Mouse (Mus musculus) intestine, embryonic 16.5 days (tissue): Measurements from ENCODE around the gene Nt5dc2. TPM values are rescaled to one million over a fixed set of nuclear protein-coding genes. Genes with fewer than 3 reads are reported as not detected.

Experiments
- ATAC-seq: fragments of 200-750 bp; cut with Nextera tagmentation; 2 replicates; pipeline ENCODE4 v1.8.0; 2017; ENCODE audit warnings: moderate TSS enrichment, moderate library complexity
- H3K27ac ChIP-seq: fragments of 300-500 bp; sonication (generic); 2 replicates; pipeline ENCODE4 v1.5.1; 2014; ENCODE audit warnings: mild to moderate bottlenecking, low read length
- H3K27me3 ChIP-seq: fragments of 300-500 bp; sonication (generic); replicated peaks from 2 replicates; pipeline ENCODE4 v1.6.1; 2014; ENCODE audit warnings: low read length, control low read depth, mixed read lengths; ENCODE audit not compliant: control insufficient read depth, insufficient read depth
- H3K36me3 ChIP-seq: fragments of 300-500 bp; sonication (generic); 2 replicates; pipeline ENCODE4 v1.6.1; 2014; ENCODE audit warnings: low read length, control low read depth; ENCODE audit not compliant: control insufficient read depth, insufficient read depth
- H3K4me1 ChIP-seq: fragments of 300-500 bp; sonication (generic); 2 replicates; pipeline ENCODE4 v1.6.1; 2014; ENCODE audit warnings: low read length, control low read depth, mixed read lengths; ENCODE audit not compliant: control insufficient read depth, insufficient read depth
- H3K4me2 ChIP-seq: fragments of 300-500 bp; sonication (generic); 2 replicates; pipeline ENCODE4 v1.6.1; 2014; ENCODE audit warnings: low read depth, low read length, control low read depth
- H3K4me3 ChIP-seq: fragments of 300-500 bp; sonication (generic); 2 replicates; pipeline ENCODE4 v1.5.1; 2014; ENCODE audit warnings: mild to moderate bottlenecking, low read length
- H3K9ac ChIP-seq: fragments of 300-500 bp; sonication (generic); 2 replicates; pipeline ENCODE4 v1.6.1; 2014; ENCODE audit warnings: low read depth, low read length
- H3K9me3 ChIP-seq: fragments of 300-500 bp; sonication (generic); 2 replicates; pipeline ENCODE4 v1.6.1; 2016; ENCODE audit warnings: low read length, control low read depth; ENCODE audit not compliant: control insufficient read depth
- WGBS: fragments of 180-500 bp; shearing (Covaris S2); extraction: QIAGEN DNeasy Blood & Tissue Kit; methylation state at CpG from one replicate; pipeline ENCODE4 v1.1.7; 2014; 5-methylcytosine and 5-hydroxymethylcytosine counted together
- polyA plus RNA-seq: library from polyadenylated mRNA; unstranded; fragments of >200 nt; fragmentation: Nextera tagmentation; extraction: Ambion mirVana; gene quantifications from 2 replicates; pipeline ENCODE4 v1.2.1, GENCODE M21; 2015

The Nt5dc2 gene
- polyA plus RNA-seq, 1 experiment from 2014 or later, result 205 TPM

DNA sequence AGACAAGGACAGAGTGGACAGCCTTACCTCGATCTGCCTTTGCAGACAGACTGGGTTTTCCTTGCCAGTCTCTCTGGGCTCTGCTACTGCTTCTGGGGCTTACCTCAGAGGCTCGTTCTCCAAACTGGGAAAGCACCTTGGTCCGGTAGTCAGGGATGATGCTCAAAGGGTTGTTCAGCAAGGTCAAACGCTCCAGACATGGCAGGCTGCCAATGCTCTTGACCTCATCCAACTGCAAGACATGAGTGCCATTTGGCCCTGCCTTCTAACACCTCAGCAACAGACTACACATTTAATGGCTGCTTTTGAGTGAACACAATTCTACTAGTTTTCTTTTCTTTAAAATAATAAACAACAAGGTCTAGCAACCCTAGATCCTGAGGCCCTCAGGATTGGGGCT, 55.8 kb downstream of the Nt5dc2 start:
- Histone ChIP-seq H3K4me2 (no peak overlapping the region), H3K4me1 (peaks cover 3% of the 10 kb centered on the region; the same call in 1 of the 2 replicates), H3K4me3 (no peak overlapping the region), H3K36me3 (peaks cover 36% of the 10 kb centered on the region), H3K9ac (no peak overlapping the region), H3K27ac (no peak overlapping the region), H3K27me3 (no peaks in the 10 kb centered on the region), H3K9me3 (no peaks in the 10 kb centered on the region)
- no peak for ATAC-seq
- 76% methylated on average over 4 of the region's 4 CpGs for WGBS

Other genes starting within 250 kb of the Nt5dc2 start
- gene Itih4, start 244.6 kb upstream of the Nt5dc2 start, polyA plus RNA-seq, result 1.0 and 3.1 TPM in 2 replicates
- gene Itih3, start 207.3 kb upstream of the Nt5dc2 start, polyA plus RNA-seq, result 3.6 and 8.1 TPM in 2 replicates
- 0.51 and 1.1 TPM in 2 replicates for gene Itih1, start 187.8 kb upstream of the Nt5dc2 start, polyA plus RNA-seq
- gene Nek4, start 179.7 kb upstream of the Nt5dc2 start, polyA plus RNA-seq, result 8.4 TPM in 2 replicates
- gene Glt8d1, start 129.7 kb upstream of the Nt5dc2 start, polyA plus RNA-seq, result 35.5 and 38.7 TPM in 2 replicates
- 390 and 392 TPM in 2 replicates for gene Spcs1, start 129.4 kb upstream of the Nt5dc2 start, polyA plus RNA-seq
- gene Pbrm1, start 111.9 kb upstream of the Nt5dc2 start, polyA plus RNA-seq, result 74.1 and 79.2 TPM in 2 replicates
- gene Gnl3, start 111.9 kb upstream of the Nt5dc2 start, polyA plus RNA-seq, result 96.5 and 107 TPM in 2 replicates
- gene Smim4, start 2.1 kb upstream of the Nt5dc2 start, polyA plus RNA-seq, result 87.6 and 92.2 TPM in 2 replicates
- 19.0 and 24.5 TPM in 2 replicates for gene Stab1, start 37.6 kb downstream of the Nt5dc2 start, polyA plus RNA-seq
- gene Tnnc1, start 77.3 kb downstream of the Nt5dc2 start, polyA plus RNA-seq, result 3.5 and 3.7 TPM in 2 replicates
- 217 and 228 TPM in 2 replicates for gene Nisch, start 85.9 kb downstream of the Nt5dc2 start, polyA plus RNA-seq
- 0.51 and 0.67 TPM in 2 replicates for gene Sema3g, start 86.8 kb downstream of the Nt5dc2 start, polyA plus RNA-seq
- gene Phf7, start 120.3 kb downstream of the Nt5dc2 start, polyA plus RNA-seq, result 10.5 and 10.8 TPM in 2 replicates
- gene Bap1, start 120.4 kb downstream of the Nt5dc2 start, polyA plus RNA-seq, result 61.8 and 63.3 TPM in 2 replicates
- 2.4 and 3.0 TPM in 2 replicates for gene Dnah1, start 192.8 kb downstream of the Nt5dc2 start, polyA plus RNA-seq
- 31.7 and 32.8 TPM in 2 replicates for gene Capn7, start 205.6 kb downstream of the Nt5dc2 start, polyA plus RNA-seq